Mouse (Mus musculus) midbrain, embryonic 16.5 days (tissue): ENCODE measurements at regions not wholly inside any gene's neighbourhood (a gene's known extent, or its start where the extent isn't known, plus 50 kb on each side); places are given as distances from the start of the nearest gene placed in this dataset.

Experiments used
- ATAC-seq: fragments of 200-750 bp; cut with Nextera tagmentation; 2 replicates; pipeline ENCODE4 v1.8.0; 2017; ENCODE audit warnings: moderate TSS enrichment
- H3K27ac ChIP-seq: fragments of 300-500 bp; sonication (generic); 2 replicates; pipeline ENCODE4 v1.5.1; 2014; ENCODE audit warnings: mild to moderate bottlenecking, low read length, mixed read lengths
- H3K27me3 ChIP-seq: fragments of 300-500 bp; sonication (generic); 2 replicates; pipeline ENCODE4 v1.6.1; 2014; ENCODE audit warnings: low read depth, low read length, mixed read lengths; ENCODE audit not compliant: control insufficient read depth, insufficient read depth
- H3K36me3 ChIP-seq: fragments of 300-500 bp; sonication (generic); 2 replicates; pipeline ENCODE4 v1.6.1; 2014; ENCODE audit warnings: mild to moderate bottlenecking, low read length, moderate library complexity, mixed read lengths; ENCODE audit not compliant: control insufficient read depth, insufficient read depth
- H3K4me1 ChIP-seq: fragments of 300-500 bp; sonication (generic); 2 replicates; pipeline ENCODE4 v1.6.1; 2014; ENCODE audit warnings: mild to moderate bottlenecking, low read length, mixed read lengths; ENCODE audit not compliant: control insufficient read depth, insufficient read depth
- H3K4me2 ChIP-seq: fragments of 300-500 bp; sonication (generic); 2 replicates; pipeline ENCODE4 v1.6.1; 2014; ENCODE audit warnings: mild to moderate bottlenecking, low read length, mixed read lengths
- H3K4me3 ChIP-seq: fragments of 300-500 bp; sonication (generic); 2 replicates; pipeline ENCODE4 v1.5.1; 2014; ENCODE audit warnings: low read depth, mild to moderate bottlenecking, low read length, moderate library complexity, mixed read lengths
- H3K9ac ChIP-seq: fragments of 300-500 bp; sonication (generic); 2 replicates; pipeline ENCODE4 v1.6.1; 2014; ENCODE audit warnings: low read depth, low read length, mixed read lengths
- H3K9me3 ChIP-seq: fragments of 300-500 bp; sonication (generic); replicated peaks from 2 replicates; pipeline ENCODE4 v1.6.1; 2014; ENCODE audit warnings: mild to moderate bottlenecking, low read length, mixed read lengths; ENCODE audit not compliant: control insufficient read depth, poor library complexity, severe bottlenecking
- WGBS: fragments of 180-500 bp; shearing (Covaris S2); extraction: QIAGEN DNeasy Blood & Tissue Kit; methylation state at CpG from one replicate; pipeline ENCODE4 v1.1.7; 2014; 5-methylcytosine and 5-hydroxymethylcytosine counted together

- peak; percentile 53 for ATAC-seq
Observed at GRCm38 (mm10) chr11:19475068-19475786, 448.9 kb upstream of the Spred2 start.

DNA sequence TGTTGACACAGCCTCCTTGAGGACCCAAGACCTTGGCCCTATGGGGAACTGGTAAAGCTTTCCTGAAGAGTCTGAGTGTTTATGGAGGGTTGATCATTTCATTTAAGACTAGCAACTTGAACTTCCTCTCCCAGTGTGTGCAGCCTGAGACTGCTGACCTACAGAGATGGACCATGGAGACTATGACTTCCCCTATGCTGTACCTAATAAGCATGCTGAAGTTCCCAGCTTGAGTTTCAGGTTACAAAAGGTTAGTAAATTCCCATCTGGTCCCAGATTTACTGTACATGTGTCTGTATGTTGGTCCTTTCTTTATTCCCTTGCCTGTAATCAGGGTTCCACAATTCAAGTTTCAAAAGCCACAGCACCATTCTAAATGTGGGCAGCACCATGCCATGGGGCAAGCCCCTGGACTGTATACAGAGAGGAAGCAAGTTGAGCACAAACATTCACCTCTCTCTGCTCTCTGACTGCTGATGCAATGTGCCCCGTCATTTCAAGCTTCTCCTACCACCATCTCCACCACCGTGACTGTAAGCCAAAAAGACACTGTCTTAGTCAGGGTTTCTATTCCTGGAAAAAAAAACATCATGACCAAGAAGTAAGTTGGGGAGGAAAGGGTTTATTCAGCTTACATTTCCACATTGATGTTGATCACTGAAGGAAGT is 431.0 kb upstream of the Spred2 start:
- Histone ChIP-seq H3K4me3 (no peak overlapping the region), H3K36me3 (no peaks in the 10 kb centered on the region), H3K4me1 (no peaks in the 10 kb centered on the region), H3K27me3 (no peaks in the 10 kb centered on the region), H3K9ac (no peak overlapping the region), H3K27ac (no peak overlapping the region), H3K9me3 (no peaks in the 10 kb centered on the region), H3K4me2 (no peak overlapping the region)
- 98% methylated on average over 2 of the region's 2 CpGs for whole genome bisulfite sequencing
- no peak for ATAC-seq

More at GRCm38 (mm10) chr11:19475068-19475786, 448.9 kb upstream of the Spred2 start:
- H3K27ac ChIP-seq: no peak overlapping the region
- 23% methylated on average over 18 of the region's 18 CpGs for WGBS
- H3K9me3 ChIP-seq: no peaks in the 10 kb centered on the region
- no peaks in the 10 kb centered on the region for H3K36me3 ChIP-seq
- H3K4me2 ChIP-seq: peak overlapping the region; percentile 54
- peak overlapping the region; percentile 22 for H3K4me3 ChIP-seq
- peak overlapping the region; percentile 55 for H3K9ac ChIP-seq
- no peaks in the 10 kb centered on the region; the same call in 1 of the 2 replicates for H3K27me3 ChIP-seq
- no peaks in the 10 kb centered on the region; the same call in 1 of the 2 replicates for H3K4me1 ChIP-seq

DNA sequence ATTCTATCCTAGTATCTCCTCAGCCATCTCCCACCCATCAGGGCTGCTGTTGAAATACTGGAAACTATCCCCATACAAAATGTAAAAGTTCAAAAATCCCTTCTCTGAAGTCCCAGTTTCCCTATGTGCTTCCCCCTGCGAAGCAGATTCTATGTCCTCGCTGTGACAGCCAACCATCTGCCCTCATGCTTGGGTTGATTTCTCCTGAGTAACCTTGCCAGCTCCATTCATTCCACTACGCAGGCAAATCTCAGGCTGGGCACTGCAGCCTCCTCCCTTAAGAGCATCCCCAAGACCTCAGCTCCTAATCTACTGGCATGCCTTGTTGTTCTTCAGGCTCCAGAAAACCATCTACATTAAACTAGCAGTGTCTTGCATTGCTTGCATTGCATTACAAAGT is 402.5 kb upstream of the Spred2 start:
- H3K27me3 ChIP-seq: no peaks in the 10 kb centered on the region
- 87% methylated on average over 3 of the region's 3 CpGs for WGBS
- H3K36me3 ChIP-seq: no peaks in the 10 kb centered on the region
- no peak overlapping the region for H3K9ac ChIP-seq
- no peak overlapping the region for H3K4me2 ChIP-seq
- H3K4me3 ChIP-seq: no peak overlapping the region
- ATAC-seq: no peak
- no peaks in the 10 kb centered on the region for H3K4me1 ChIP-seq
- H3K9me3 ChIP-seq: no peaks in the 10 kb centered on the region
- no peak overlapping the region for H3K27ac ChIP-seq

- no peak overlapping the region for H3K4me3 ChIP-seq
- no peak overlapping the region for H3K27ac ChIP-seq
- H3K27me3 ChIP-seq: no peaks in the 10 kb centered on the region
- H3K4me1 ChIP-seq: peaks cover 4% of the 10 kb centered on the region; the same call in 1 of the 2 replicates
- H3K9me3 ChIP-seq: no peaks in the 10 kb centered on the region
- WGBS: 14% methylated on average over 6 of the region's 6 CpGs
- H3K4me2 ChIP-seq: no peak overlapping the region
- no peak overlapping the region for H3K9ac ChIP-seq
- peak; percentile 88 for ATAC-seq
- H3K36me3 ChIP-seq: no peaks in the 10 kb centered on the region
Observed at GRCm38 (mm10) chr11:19523853-19524487, 400.2 kb upstream of the Spred2 start.

GRCm38 (mm10) chr11:19529126-19529525 is 395.0 kb upstream of the Spred2 start:
- no peak overlapping the region for H3K27ac ChIP-seq
- peak; percentile 54; the same call in 1 of the 2 replicates for ATAC-seq

GRCm38 (mm10) chr11:19530652-19531051 is 393.5 kb upstream of the Spred2 start:
- 61% methylated on average over 3 of the region's 3 CpGs for WGBS
- no peaks in the 10 kb centered on the region for H3K27me3 ChIP-seq
- no peak overlapping the region for H3K27ac ChIP-seq
- no peak overlapping the region for H3K4me2 ChIP-seq
- peaks cover 11% of the 10 kb centered on the region for H3K4me1 ChIP-seq
- no peaks in the 10 kb centered on the region for H3K36me3 ChIP-seq
- no peaks in the 10 kb centered on the region for H3K9me3 ChIP-seq
- no peak overlapping the region for H3K4me3 ChIP-seq
- ATAC-seq: peak; percentile 43; the same call in 1 of the 2 replicates
- no peak overlapping the region for H3K9ac ChIP-seq

More at GRCm38 (mm10) chr11:19529126-19529525, 395.0 kb upstream of the Spred2 start:
- Histone ChIP-seq H3K27me3 (no peaks in the 10 kb centered on the region), H3K4me3 (no peak overlapping the region), H3K9ac (no peak overlapping the region), H3K4me1 (peaks cover 11% of the 10 kb centered on the region), H3K9me3 (no peaks in the 10 kb centered on the region), H3K4me2 (no peak overlapping the region), H3K36me3 (no peaks in the 10 kb centered on the region)
- WGBS: 15% methylated on average over 5 of the region's 5 CpGs

DNA sequence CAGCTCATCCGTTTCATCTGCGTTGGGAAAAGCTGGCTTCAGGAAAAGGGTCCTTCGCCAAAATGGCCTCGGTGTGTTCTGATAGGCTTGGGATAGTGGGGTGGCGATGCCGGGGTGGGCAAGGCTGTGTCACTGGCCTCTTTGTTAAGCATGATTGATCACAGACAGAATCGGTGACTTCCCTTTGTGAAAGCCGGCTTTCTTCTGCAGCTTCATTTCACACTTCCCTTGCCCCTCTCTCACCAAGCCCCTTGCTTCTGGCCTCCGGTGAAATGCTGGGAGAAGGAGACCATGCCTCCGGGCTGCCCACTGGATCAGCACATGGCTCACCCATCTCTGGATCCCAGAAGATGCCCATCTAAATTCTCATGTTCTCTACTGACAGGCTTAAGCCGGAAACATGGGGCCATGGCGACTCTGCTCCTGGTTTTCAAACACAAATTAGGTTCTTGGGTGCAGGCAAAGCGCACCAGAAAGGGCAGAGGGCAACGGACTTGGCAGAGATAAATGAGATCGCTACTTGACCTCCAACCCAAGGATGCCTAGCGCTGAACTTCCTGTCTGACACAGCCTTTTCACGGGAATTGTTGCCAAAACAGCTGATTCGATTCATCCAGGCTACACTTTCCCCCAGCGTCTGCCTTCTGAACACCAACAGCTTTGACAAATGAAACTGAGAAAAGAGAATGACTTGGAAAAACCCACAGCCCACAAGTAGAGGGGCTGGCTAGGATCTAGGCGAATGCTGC is 392.7 kb upstream of the Spred2 start:
- no peaks in the 10 kb centered on the region for H3K9me3 ChIP-seq
- H3K27ac ChIP-seq: no peak overlapping the region
- no peak for ATAC-seq
- peak overlapping the region; percentile 34 for H3K4me2 ChIP-seq
- no peaks in the 10 kb centered on the region for H3K27me3 ChIP-seq
- H3K4me1 ChIP-seq: peaks cover 11% of the 10 kb centered on the region
- 15% methylated on average over 20 of the region's 20 CpGs for WGBS
- H3K9ac ChIP-seq: no peak overlapping the region
- no peak overlapping the region for H3K4me3 ChIP-seq
- H3K36me3 ChIP-seq: no peaks in the 10 kb centered on the region

DNA sequence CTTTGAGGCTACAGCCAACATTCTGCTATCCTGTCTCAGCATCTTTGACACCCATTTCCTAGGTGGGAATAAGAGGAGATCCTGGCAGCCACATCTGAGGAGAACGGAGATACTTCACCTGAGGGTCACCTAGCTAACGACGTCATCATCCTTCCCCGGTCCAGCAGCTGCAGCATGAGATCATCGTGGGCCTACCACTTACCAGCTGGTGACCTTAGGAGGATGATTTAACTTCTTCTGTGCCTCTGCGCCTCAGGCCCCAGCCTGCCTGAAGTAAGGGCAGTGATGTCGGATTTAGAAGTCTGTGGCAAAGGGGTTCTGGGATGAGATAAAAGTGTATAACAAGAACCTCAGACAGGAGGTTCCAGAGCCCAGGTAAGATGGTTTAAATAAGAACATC is 391.3 kb upstream of the Spred2 start:
- H3K27ac ChIP-seq: no peak overlapping the region
- WGBS: 92% methylated on average over 7 of the region's 7 CpGs

More for the DNA sequence above, 391.3 kb upstream of the Spred2 start:
- H3K4me3 ChIP-seq: no peak overlapping the region
- ATAC-seq: no peak
- H3K9ac ChIP-seq: no peak overlapping the region
- no peaks in the 10 kb centered on the region for H3K9me3 ChIP-seq
- no peak overlapping the region for H3K4me2 ChIP-seq
- H3K27me3 ChIP-seq: no peaks in the 10 kb centered on the region
- peaks cover 11% of the 10 kb centered on the region for H3K4me1 ChIP-seq
- H3K36me3 ChIP-seq: no peaks in the 10 kb centered on the region
